Mouse (Mus musculus): ENCODE measurements around the gene Rbm5.

Gene Rbm5

GRCm38 (mm10) chr9:107729709-107730108, 41.1 kb downstream of the Rbm5 start:
- DNase-seq = no peak

- DNase-seq = no peak
Observed at GRCm38 (mm10) chr9:107728919-107729670, 41.7 kb downstream of the Rbm5 start.

GRCm38 (mm10) chr9:107727041-107727440, 43.8 kb downstream of the Rbm5 start:
- DNase-seq = no peak

GRCm38 (mm10) chr9:107724796-107725195, 46.0 kb downstream of the Rbm5 start:
- DNase-seq = no peak

- DNase-seq = no peak
Observed at GRCm38 (mm10) chr9:107723794-107724531, 46.8 kb downstream of the Rbm5 start.

- DNase-seq = no peak
Observed at GRCm38 (mm10) chr9:107723292-107723691, 47.5 kb downstream of the Rbm5 start.

- DNase-seq = no peak
Observed at GRCm38 (mm10) chr9:107718781-107719540, 51.8 kb downstream of the Rbm5 start.

GRCm38 (mm10) chr9:107716951-107717350, 53.8 kb downstream of the Rbm5 start:
- DNase-seq = no peak

GRCm38 (mm10) chr9:107715632-107716031, 55.2 kb downstream of the Rbm5 start:
- no peak for DNase-seq

- no peak for DNase-seq
Observed at GRCm38 (mm10) chr9:107714221-107714952, 56.4 kb downstream of the Rbm5 start.

- DNase-seq = peak; percentile 64
Observed at GRCm38 (mm10) chr9:107709697-107710483, 60.9 kb downstream of the Rbm5 start, which contains the start of gene Sema3f. Gene Sema3f, minus strand, starts transcription at chr9:107710475.

GRCm38 (mm10) chr9:107709096-107709696, 61.6 kb downstream of the Rbm5 start:
- DNase-seq = no peak

- DNase-seq = no peak
Observed at GRCm38 (mm10) chr9:107708439-107709095, 62.2 kb downstream of the Rbm5 start.

- DNase-seq = peak; percentile 14
Observed at GRCm38 (mm10) chr9:107707701-107708438, 62.9 kb downstream of the Rbm5 start.

GRCm38 (mm10) chr9:107706781-107707211, 64.0 kb downstream of the Rbm5 start:
- no peak for DNase-seq

GRCm38 (mm10) chr9:107703337-107704122, 67.3 kb downstream of the Rbm5 start:
- DNase-seq = peak; percentile 26

GRCm38 (mm10) chr9:107702606-107703185, 68.1 kb downstream of the Rbm5 start:
- no peak for DNase-seq

- DNase-seq = peak; percentile 81
Observed at GRCm38 (mm10) chr9:107701594-107701993, 69.2 kb downstream of the Rbm5 start.

- DNase-seq = peak; percentile 71
Observed at GRCm38 (mm10) chr9:107700114-107700571, 70.7 kb downstream of the Rbm5 start.
